Mouse (Mus musculus) forebrain, embryonic 13.5 days (tissue): ENCODE measurements around the gene Chsy1. TPM values are rescaled to one million over a fixed set of nuclear protein-coding genes. Genes with fewer than 3 reads are reported as not detected.

Experiments
- ATAC-seq: fragments of 200-750 bp; cut with Nextera tagmentation; 2 replicates; pipeline ENCODE4 v1.8.0; 2017
- H3K27ac ChIP-seq: fragments of 300-500 bp; sonication (generic); 2 replicates; pipeline ENCODE4 v1.5.1; 2015; ENCODE audit warnings: inconsistent platforms, mild to moderate bottlenecking, moderate library complexity
- H3K27me3 ChIP-seq: fragments of 300-500 bp; sonication (generic); 2 replicates; pipeline ENCODE4 v1.6.1; 2015; ENCODE audit warnings: mild to moderate bottlenecking, inconsistent platforms
- H3K36me3 ChIP-seq: fragments of 300-500 bp; sonication (generic); 2 replicates; pipeline ENCODE4 v1.6.1; 2015; ENCODE audit warnings: mild to moderate bottlenecking, inconsistent platforms; ENCODE audit not compliant: poor library complexity, severe bottlenecking
- H3K4me1 ChIP-seq: fragments of 300-500 bp; sonication (generic); 2 replicates; pipeline ENCODE4 v1.6.1; 2015; ENCODE audit warnings: inconsistent platforms
- H3K4me2 ChIP-seq: fragments of 300-500 bp; sonication (generic); 2 replicates; pipeline ENCODE4 v1.6.1; 2015; ENCODE audit warnings: inconsistent platforms, mild to moderate bottlenecking, moderate library complexity
- H3K4me3 ChIP-seq: fragments of 300-500 bp; sonication (generic); 2 replicates; pipeline ENCODE4 v1.5.1; 2015; ENCODE audit warnings: mild to moderate bottlenecking, inconsistent platforms
- H3K9ac ChIP-seq: fragments of 300-500 bp; sonication (generic); 2 replicates; pipeline ENCODE4 v1.6.1; 2015; ENCODE audit warnings: mild to moderate bottlenecking, inconsistent platforms
- H3K9me3 ChIP-seq: fragments of 300-500 bp; sonication (generic); replicated peaks from 2 replicates; pipeline ENCODE4 v1.6.1; 2016; ENCODE audit warnings: inconsistent platforms
- WGBS: fragments of 180-500 bp; shearing (Covaris S2); methylation state at CpG from one replicate; pipeline ENCODE4 v1.1.7; 2015; 5-methylcytosine and 5-hydroxymethylcytosine counted together
- polyA plus RNA-seq: library from polyadenylated mRNA; unstranded; fragments of >200 nt; fragmentation: Nextera tagmentation; extraction: Ambion mirVana; gene quantifications from 2 replicates; pipeline ENCODE4 v1.2.1, GENCODE M21; 2015

The Chsy1 gene
- polyA plus RNA-seq, 1 experiment from 2014 or later: 14.2 TPM

DNA sequence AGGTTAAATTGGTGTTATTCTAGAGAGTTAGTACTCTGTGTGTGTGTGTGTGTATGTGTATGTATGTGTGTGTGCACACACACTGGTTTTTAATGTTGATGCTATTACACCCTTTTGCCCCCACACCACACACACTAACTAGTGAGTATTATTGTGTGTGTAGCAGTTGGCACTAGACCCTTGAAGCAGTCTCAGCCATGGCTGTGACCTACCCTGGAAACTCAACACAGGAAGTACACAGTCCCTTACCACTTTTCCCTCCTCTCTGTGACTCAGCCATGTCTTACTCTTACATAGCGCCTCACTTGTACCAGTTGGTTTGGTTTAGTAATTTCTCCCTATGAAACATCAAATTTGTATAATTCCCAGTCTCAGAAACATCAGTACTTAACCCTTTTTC, 37.8 kb downstream of the Chsy1 start:
- Histone ChIP-seq H3K9me3 (no peaks in the 10 kb centered on the region), H3K4me3 (no peak overlapping the region), H3K9ac (no peak overlapping the region), H3K4me2 (no peak overlapping the region), H3K27me3 (no peaks in the 10 kb centered on the region), H3K27ac (no peak overlapping the region), H3K4me1 (peaks cover 12% of the 10 kb centered on the region), H3K36me3 (peaks cover 3% of the 10 kb centered on the region; the same call in 1 of the 2 replicates)
- 96% methylated on average over 1 of the region's 1 CpGs for WGBS
- no peak for ATAC-seq

DNA sequence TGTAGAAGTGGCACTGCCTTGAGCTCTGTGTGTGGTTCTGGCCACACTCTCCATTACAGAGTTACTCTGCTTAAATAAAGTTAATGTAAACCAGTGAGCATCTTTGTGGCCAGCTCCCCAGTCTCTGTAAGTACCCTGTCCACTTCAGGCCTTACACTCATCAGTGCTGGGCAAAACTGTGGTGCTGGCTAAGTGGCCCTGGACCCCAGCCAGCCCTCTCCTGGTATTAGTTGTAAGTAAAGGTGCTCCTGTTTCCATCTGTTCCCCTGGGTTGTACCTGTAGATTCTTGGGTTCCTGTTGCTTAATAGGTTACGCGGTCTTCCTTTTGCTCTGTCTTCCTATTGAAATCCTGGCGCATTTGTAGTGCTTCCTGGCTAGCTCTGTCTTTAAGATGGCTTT, 38.5 kb downstream of the Chsy1 start:
- 93% methylated on average over 3 of the region's 3 CpGs for WGBS

DNA sequence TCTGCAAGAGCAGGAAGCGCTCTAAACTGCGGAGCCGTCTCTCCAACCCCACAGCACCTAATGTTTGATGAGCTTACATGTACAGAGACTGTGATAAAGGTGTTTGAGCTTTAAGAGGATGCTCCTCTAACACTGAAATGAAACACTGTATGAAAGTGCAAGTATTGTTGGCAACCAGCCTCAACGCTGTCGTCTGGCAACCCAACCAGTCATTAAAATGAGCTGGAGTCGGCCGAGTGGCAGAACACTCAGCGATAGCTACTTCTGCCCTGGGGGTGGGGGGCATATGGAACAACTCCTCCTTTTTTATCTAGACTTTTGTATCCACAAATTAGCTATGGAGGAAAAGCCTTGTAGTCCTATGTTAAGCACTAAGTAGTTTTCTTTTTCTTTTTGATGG, 40.2 kb downstream of the Chsy1 start:
- Histone ChIP-seq H3K36me3 (peaks cover 12% of the 10 kb centered on the region), H3K4me3 (no peak overlapping the region), H3K9me3 (no peaks in the 10 kb centered on the region), H3K27ac (no peak overlapping the region), H3K4me1 (peaks cover 4% of the 10 kb centered on the region; the same call in 1 of the 2 replicates), H3K4me2 (no peak overlapping the region), H3K27me3 (no peaks in the 10 kb centered on the region), H3K9ac (no peak overlapping the region)
- no peak for ATAC-seq
- WGBS: 71% methylated on average over 8 of the region's 8 CpGs

More for the DNA sequence above, 38.5 kb downstream of the Chsy1 start:
- Histone ChIP-seq H3K9me3 (no peaks in the 10 kb centered on the region), H3K9ac (no peak overlapping the region), H3K4me1 (peaks cover 6% of the 10 kb centered on the region), H3K4me3 (no peak overlapping the region), H3K36me3 (peaks cover 7% of the 10 kb centered on the region), H3K27ac (no peak overlapping the region), H3K4me2 (no peak overlapping the region), H3K27me3 (no peaks in the 10 kb centered on the region)
- ATAC-seq: no peak

DNA sequence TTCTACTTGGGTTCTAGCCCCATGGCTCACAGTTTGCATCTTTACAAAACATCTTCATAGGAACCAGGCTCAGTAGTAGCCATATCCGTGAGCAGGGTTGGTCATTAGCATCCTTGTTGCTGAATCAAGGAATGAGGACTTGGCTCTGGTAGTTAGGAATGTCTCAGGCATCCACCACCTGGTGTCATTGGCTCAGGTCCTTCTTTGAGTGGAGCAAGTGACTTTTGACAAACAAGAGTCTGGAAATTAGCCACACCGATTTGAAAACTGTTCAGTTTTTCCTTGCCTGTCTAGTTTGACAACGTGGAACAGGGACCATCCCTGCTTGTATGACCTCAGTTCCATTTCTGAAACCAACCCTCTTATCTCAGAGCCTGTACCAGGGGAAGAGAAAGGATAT, 41.1 kb downstream of the Chsy1 start:
- no peak overlapping the region for H3K9ac ChIP-seq
- H3K36me3 ChIP-seq: peaks cover 9% of the 10 kb centered on the region
- no peak overlapping the region for H3K27ac ChIP-seq
- H3K27me3 ChIP-seq: no peaks in the 10 kb centered on the region
- no peak overlapping the region for H3K4me3 ChIP-seq
- H3K4me1 ChIP-seq: peaks cover 4% of the 10 kb centered on the region; the same call in 1 of the 2 replicates
- WGBS: 85% methylated on average over 3 of the region's 3 CpGs
- no peaks in the 10 kb centered on the region for H3K9me3 ChIP-seq
- no peak overlapping the region for H3K4me2 ChIP-seq
- no peak for ATAC-seq

DNA sequence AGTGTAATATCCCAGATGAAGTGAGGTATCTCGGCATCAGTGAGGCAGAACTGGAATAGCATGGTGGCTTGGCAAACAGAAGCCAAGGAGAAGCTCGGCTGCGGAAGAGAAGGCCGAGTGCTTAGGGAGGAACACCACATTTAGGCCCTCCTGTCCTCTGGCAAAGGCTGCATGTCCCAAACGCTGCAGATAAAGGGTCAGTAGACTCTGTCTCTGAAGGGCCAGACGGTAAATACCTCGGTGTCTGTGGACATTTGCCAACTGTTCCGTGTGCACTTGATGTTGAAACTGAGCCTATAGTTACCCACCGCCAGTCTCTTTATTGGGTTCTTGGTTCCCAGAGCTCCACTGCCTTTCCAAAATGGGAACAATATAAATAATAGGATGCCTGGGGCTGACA, 48.1 kb downstream of the Chsy1 start:
- H3K27ac ChIP-seq: no peak overlapping the region
- no peak overlapping the region for H3K4me3 ChIP-seq
- no peak overlapping the region for H3K9ac ChIP-seq
- 74% methylated on average over 9 of the region's 9 CpGs for WGBS
- H3K27me3 ChIP-seq: no peaks in the 10 kb centered on the region
- peaks cover 12% of the 10 kb centered on the region for H3K36me3 ChIP-seq
- peaks cover 15% of the 10 kb centered on the region for H3K4me1 ChIP-seq
- H3K9me3 ChIP-seq: no peaks in the 10 kb centered on the region
- no peak for ATAC-seq
- no peak overlapping the region for H3K4me2 ChIP-seq

DNA sequence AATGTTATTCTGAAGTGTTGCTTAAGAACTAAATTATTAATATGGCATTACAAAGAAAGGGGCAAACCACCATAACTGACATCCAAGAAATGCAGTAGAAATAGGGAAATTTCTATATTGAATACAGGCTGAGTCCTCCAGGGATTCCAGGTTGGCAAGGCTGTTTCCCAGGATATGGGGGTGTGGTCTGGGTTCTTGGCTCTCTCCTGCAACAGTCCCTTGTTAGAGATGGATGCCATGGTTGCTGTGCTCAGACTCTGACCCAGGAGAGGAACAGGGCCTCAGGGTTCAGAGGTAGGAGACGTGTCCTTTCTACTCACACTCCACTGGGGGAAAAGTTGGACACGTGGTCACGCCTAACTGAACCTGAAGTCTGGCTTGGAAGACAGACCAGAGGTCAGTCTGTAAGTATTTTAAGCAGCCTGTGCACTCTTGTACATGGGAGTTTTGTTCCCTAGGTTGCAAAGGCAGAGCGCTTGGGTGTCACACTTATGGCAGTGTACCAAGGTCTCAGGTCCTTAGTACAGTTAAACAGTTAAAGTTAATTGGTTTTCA, 48.6 kb downstream of the Chsy1 start:
- H3K27me3 ChIP-seq: no peaks in the 10 kb centered on the region
- H3K36me3 ChIP-seq: peaks cover 7% of the 10 kb centered on the region
- 89% methylated on average over 4 of the region's 4 CpGs for WGBS
- no peaks in the 10 kb centered on the region for H3K9me3 ChIP-seq
- no peak overlapping the region for H3K4me3 ChIP-seq
- no peak for ATAC-seq
- H3K4me1 ChIP-seq: peaks cover 17% of the 10 kb centered on the region
- no peak overlapping the region for H3K4me2 ChIP-seq
- no peak overlapping the region for H3K27ac ChIP-seq
- H3K9ac ChIP-seq: no peak overlapping the region

DNA sequence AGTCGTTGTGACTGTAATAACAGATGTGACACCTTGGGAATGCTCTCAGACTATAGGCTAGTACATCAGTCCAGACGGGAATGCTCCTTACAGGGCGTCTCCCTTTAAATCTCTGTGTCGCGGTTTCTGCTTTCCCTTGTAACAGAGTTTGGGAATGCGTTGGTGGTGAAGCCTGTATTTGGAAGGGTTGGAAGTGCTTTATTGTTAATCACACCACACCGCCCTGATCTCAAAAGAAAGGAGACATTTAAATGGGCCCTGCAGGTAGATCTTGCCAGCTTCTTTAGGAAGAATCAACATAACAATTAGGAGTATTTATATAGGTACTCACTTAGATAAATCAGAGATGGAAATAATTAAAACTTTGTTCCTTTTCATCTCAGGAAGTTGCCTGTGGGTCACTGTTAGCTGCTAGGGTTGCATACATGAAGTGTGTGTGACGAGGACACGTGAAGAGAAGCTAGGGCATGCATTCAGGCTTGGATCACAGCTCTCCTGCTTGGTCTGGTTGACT, 49.4 kb downstream of the Chsy1 start:
- 64% methylated on average over 9 of the region's 9 CpGs for WGBS
- H3K4me2 ChIP-seq: no peak overlapping the region
- no peaks in the 10 kb centered on the region for H3K9me3 ChIP-seq
- peaks cover 24% of the 10 kb centered on the region for H3K4me1 ChIP-seq
- H3K27ac ChIP-seq: no peak overlapping the region
- H3K27me3 ChIP-seq: no peaks in the 10 kb centered on the region
- H3K36me3 ChIP-seq: 0 out of 2 replicates have a peak, but pooled peaks cover 3% of the 10 kb centered on the region
- H3K4me3 ChIP-seq: no peak overlapping the region
- ATAC-seq: no peak
- H3K9ac ChIP-seq: no peak overlapping the region

DNA sequence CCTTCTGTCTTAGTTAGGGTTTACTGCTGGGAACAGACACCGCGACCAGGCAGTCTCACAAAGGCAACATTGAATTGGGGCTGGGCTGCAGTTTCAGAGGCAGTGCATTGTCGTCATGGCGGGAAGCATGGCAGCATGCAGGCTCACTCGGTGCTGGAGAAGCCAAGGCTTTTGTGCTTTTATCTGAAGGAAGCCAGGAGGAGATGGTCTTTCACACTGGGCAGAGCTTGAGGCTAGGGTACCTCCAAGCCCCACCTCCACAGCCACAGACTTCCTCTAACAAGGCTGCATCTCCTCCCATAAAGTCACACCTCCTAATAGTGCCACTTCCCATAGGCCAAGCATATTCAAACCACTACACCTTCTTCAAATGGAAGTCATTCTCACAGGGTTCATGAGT, 50.6 kb downstream of the Chsy1 start:
- no peak for ATAC-seq
- H3K9ac ChIP-seq: no peak overlapping the region
- 0 out of 2 replicates have a peak, but pooled peaks cover 3% of the 10 kb centered on the region for H3K36me3 ChIP-seq
- no peak overlapping the region for H3K4me3 ChIP-seq
- H3K4me1 ChIP-seq: peaks cover 36% of the 10 kb centered on the region
- no peaks in the 10 kb centered on the region for H3K9me3 ChIP-seq
- no peak overlapping the region for H3K27ac ChIP-seq
- 44% methylated on average over 5 of the region's 5 CpGs for WGBS
- H3K27me3 ChIP-seq: no peaks in the 10 kb centered on the region
- H3K4me2 ChIP-seq: no peak overlapping the region

DNA sequence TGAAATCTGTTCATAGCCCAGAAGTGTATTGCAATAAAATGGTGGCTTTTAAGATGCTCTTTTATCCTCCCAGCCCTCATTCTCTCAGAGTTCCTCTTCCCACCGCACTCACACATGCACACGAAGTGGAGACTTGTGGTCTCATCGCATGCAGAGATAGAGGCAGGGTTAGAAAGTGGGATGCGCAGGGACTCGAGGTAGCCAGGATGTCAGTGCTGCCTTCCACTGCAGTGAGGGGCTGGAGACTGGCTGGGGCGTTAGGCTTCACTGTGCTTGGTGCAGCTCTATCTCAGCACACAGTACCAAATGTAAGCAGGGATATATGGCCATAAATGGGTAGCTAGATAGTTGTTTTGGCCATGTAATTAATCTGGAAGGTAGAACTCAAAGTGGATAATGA, 52.5 kb downstream of the Chsy1 start:
- no peak overlapping the region for H3K4me3 ChIP-seq
- H3K9me3 ChIP-seq: no peaks in the 10 kb centered on the region
- no peaks in the 10 kb centered on the region for H3K27me3 ChIP-seq
- no peak overlapping the region for H3K9ac ChIP-seq
- H3K4me2 ChIP-seq: no peak overlapping the region
- peaks cover 43% of the 10 kb centered on the region for H3K4me1 ChIP-seq
- H3K27ac ChIP-seq: no peak overlapping the region
- H3K36me3 ChIP-seq: 0 out of 2 replicates have a peak, but pooled peaks cover 3% of the 10 kb centered on the region
- 87% methylated on average over 6 of the region's 6 CpGs for WGBS
- no peak for ATAC-seq

DNA sequence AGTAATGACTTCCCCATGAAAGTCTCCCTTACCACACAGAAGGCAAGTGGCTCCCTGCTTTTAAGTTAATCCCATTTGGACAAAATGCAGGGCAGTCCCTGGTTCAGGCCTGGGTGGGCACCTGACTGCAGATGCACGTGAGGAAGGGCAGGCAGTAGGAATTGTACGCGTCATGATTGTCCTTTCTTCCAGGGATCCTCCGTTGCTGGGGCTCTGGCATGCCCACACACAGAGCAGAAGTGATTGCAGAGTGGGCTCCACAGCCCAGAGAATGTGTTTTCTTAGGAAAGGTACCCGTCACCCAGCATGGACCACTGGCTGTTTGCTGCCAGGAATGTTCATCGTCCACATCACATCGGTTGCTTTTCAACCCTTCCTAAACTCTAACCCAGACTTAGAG, 53.2 kb downstream of the Chsy1 start:
- Histone ChIP-seq H3K9ac (no peak overlapping the region), H3K36me3 (0 out of 2 replicates have a peak, but pooled peaks cover 3% of the 10 kb centered on the region), H3K4me3 (no peak overlapping the region), H3K27me3 (no peaks in the 10 kb centered on the region), H3K27ac (no peak overlapping the region), H3K4me2 (no peak overlapping the region), H3K9me3 (no peaks in the 10 kb centered on the region), H3K4me1 (peaks cover 38% of the 10 kb centered on the region)
- 85% methylated on average over 7 of the region's 7 CpGs for WGBS
- no peak for ATAC-seq

DNA sequence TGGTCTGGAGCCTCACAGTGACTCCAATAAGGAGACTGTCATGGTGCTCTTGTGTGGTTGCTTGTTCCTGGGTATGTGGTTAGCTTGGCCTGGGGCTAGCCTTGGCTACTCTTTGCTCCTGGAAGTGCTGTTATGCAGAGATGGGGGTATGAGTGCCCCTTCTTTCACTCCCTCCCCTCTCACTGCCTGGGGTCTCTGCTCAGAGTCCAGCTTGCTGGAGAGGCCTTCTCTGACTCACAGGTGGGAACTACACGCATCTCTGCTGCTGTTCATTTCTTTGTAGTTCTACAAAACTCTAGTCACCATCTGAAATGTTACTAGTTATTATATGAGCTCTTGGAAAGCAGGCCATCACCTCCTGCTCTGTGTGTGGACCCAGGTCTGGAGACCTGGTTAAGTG, 53.7 kb downstream of the Chsy1 start:
- WGBS: 97% methylated on average over 1 of the region's 1 CpGs
- no peak for ATAC-seq
- Histone ChIP-seq H3K9me3 (no peaks in the 10 kb centered on the region), H3K27me3 (no peaks in the 10 kb centered on the region), H3K4me1 (peaks cover 33% of the 10 kb centered on the region), H3K9ac (no peak overlapping the region), H3K36me3 (0 out of 2 replicates have a peak, but pooled peaks cover 3% of the 10 kb centered on the region), H3K4me3 (no peak overlapping the region), H3K27ac (no peak overlapping the region; the same call in 1 of the 2 replicates), H3K4me2 (no peak overlapping the region)

DNA sequence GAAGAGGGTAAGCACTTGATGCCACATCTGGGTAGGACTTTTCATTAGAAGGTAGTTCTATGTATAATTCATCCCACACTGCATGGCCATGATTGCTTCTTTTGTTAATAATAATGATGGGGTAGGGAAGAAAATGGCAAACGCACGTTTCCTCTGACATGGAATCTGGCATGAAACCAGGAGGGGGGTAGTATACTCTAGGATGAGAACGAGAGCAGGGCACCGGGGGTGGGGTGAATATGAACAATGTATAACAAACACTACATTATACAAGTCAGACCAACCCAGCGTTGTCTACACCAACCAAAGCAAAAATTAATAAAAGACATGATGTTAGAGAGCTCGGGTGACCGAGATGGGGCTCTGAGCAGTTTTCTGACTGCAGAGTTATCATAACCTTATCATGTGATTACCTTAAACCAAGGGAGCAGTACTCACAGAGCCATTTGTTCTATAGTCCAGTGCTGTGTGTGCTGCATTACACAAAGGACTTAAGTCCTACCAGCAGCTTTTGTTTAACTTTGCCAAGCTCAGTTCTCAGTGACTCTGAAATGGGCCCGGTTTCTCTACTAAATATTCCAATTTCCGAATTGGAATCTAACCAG, 55.2 kb downstream of the Chsy1 start:
- Histone ChIP-seq H3K9me3 (no peaks in the 10 kb centered on the region), H3K4me2 (no peak overlapping the region), H3K27me3 (no peaks in the 10 kb centered on the region), H3K27ac (peak overlapping the region; percentile 71), H3K4me1 (peaks cover 28% of the 10 kb centered on the region), H3K36me3 (0 out of 2 replicates have a peak, but pooled peaks cover 3% of the 10 kb centered on the region), H3K4me3 (no peak overlapping the region), H3K9ac (no peak overlapping the region)
- peak; percentile 82 for ATAC-seq
- WGBS: 57% methylated on average over 9 of the region's 9 CpGs
